Mouse (Mus musculus) ES-E14 (cell line): ENCODE measurements around the gene Higd1a. TPM values are rescaled to one million over a fixed set of nuclear protein-coding genes. Genes with fewer than 3 reads are reported as not detected.

ENCODE experiments used
- DNase-seq: peaks from one replicate; pipeline ENCODE4 v3.0.0-alpha.2; 2013; ENCODE audit warnings: low read depth, low spot score
- H3K27ac ChIP-seq: 2 replicates; pipeline ENCODE4 v1.5.1; 2012; ENCODE audit warnings: low read depth, mild to moderate bottlenecking, low read length, moderate library complexity, mixed read lengths; ENCODE audit not compliant: poor library complexity, insufficient read depth, severe bottlenecking
- H3K36me3 ChIP-seq: 2 replicates; pipeline ENCODE4 v1.6.1; 2012; ENCODE audit warnings: mild to moderate bottlenecking, low read length, moderate library complexity, mixed read lengths; ENCODE audit not compliant: control insufficient read depth, poor library complexity, insufficient read depth, severe bottlenecking
- H3K4me1 ChIP-seq, 2 experiments: fragments of 150-350 bp in 1 of 2; sonication (generic) in 1 of 2; 2 replicates each; pipeline ENCODE4 v1.6.1; 2012; ENCODE audit warnings: low read length in 2 of 2, mild to moderate bottlenecking in 1 of 2, mixed read lengths in 1 of 2; ENCODE audit not compliant: control insufficient read depth in 2 of 2, insufficient read depth in 2 of 2, poor library complexity in 1 of 2
- H3K4me3 ChIP-seq, 2 experiments: fragments of 150-350 bp in 1 of 2; sonication (generic) in 1 of 2; 2 replicates each; pipeline ENCODE4 v1.5.1; 2012; ENCODE audit warnings: low read length in 2 of 2, low read depth in 1 of 2, mild to moderate bottlenecking in 1 of 2, mixed read lengths in 1 of 2; ENCODE audit not compliant: insufficient read depth in 1 of 2, poor library complexity in 1 of 2, severe bottlenecking in 1 of 2
- H3K9ac ChIP-seq: 2 replicates; pipeline ENCODE4 v1.6.1; 2012; ENCODE audit warnings: low read depth, mild to moderate bottlenecking, low read length, mixed read lengths; ENCODE audit not compliant: poor library complexity, insufficient read depth, severe bottlenecking
- H3K9me3 ChIP-seq: fragments of 150-350 bp; sonication (generic); 2 replicates; pipeline ENCODE4 v1.6.1; 2012; ENCODE audit warnings: low read depth, mild to moderate bottlenecking, low read length; ENCODE audit not compliant: control insufficient read depth, insufficient read depth
- CHD2 ChIP-seq: IDR thresholded peaks from 2 replicates; pipeline ENCODE4 v1.6.1; 2014; ENCODE audit warnings: mild to moderate bottlenecking, low read depth, low read length, inconsistent platforms
- HCFC1 ChIP-seq: IDR thresholded peaks from 2 replicates; pipeline ENCODE4 v1.6.1; 2012; ENCODE audit warnings: low read length, inconsistent platforms, borderline replicate concordance; ENCODE audit not compliant: insufficient read depth
- MAFK ChIP-seq: IDR thresholded peaks from 2 replicates; pipeline ENCODE4 v1.6.1; 2014; ENCODE audit warnings: mild to moderate bottlenecking, low read depth, low read length, inconsistent platforms; ENCODE audit not compliant: insufficient read depth
- ZC3H11A ChIP-seq: IDR thresholded peaks from 2 replicates; pipeline ENCODE4 v1.6.1; 2012; ENCODE audit warnings: low read depth, mild to moderate bottlenecking, inconsistent platforms, low read length, borderline replicate concordance
- ZNF384 ChIP-seq: IDR thresholded peaks from 2 replicates; pipeline ENCODE4 v1.6.1; 2012; ENCODE audit warnings: low read depth, low read length, inconsistent platforms
- in situ Hi-C, 2 experiments: fragments of 600-800 bp; cut with MboI; formaldehyde crosslinking; loops; one replicate each; pipeline ENCODE4 v1.15.1; 2025; ENCODE audit warnings: low sequenced_read_pairs in 2 of 2, inconsistent platforms in 1 of 2; ENCODE audit not compliant: unreplicated experiment in 2 of 2
- total RNA-seq: library from RNA; depleted of rRNA; stranded (reverse); fragments of 300-350 nt; gene quantifications from 2 replicates; pipeline ENCODE4 v1.2.3, GENCODE M21; 2012; rRNA removed

Gene Higd1a
- total RNA-seq, 1 experiment, result 81.2 TPM

- TF ChIP-seq HCFC1 (no peak), CHD2 (no peak)
- H3K9ac ChIP-seq, result no peak overlapping the region
- in situ Hi-C loops, result no loop called here
Observed at GRCm38 (mm10) chr9:121802747-121803146, 55.4 kb downstream of the Higd1a start.

GRCm38 (mm10) chr9:121798887-121799520 is 59.2 kb downstream of the Higd1a start:
- H3K9me3 ChIP-seq, result no peaks in the 10 kb centered on the region
- H3K27ac ChIP-seq, result no peak overlapping the region
- no peaks in the 10 kb centered on the region for H3K36me3 ChIP-seq
- no peak overlapping the region for H3K9ac ChIP-seq
- in situ Hi-C loops, result no loop called here
- no peak for DNase-seq
- no peak overlapping the region for H3K4me3 ChIP-seq
- TF ChIP-seq CHD2, result no peak
- no peak for TF ChIP-seq HCFC1
- no peak for TF ChIP-seq MAFK
- TF ChIP-seq ZC3H11A, result no peak
- no peak for TF ChIP-seq ZNF384
- H3K4me1 ChIP-seq, result peaks cover 0 to 7% of the 10 kb centered on the region in 2 experiments; a peak in 1 of 4 replicates

More at GRCm38 (mm10) chr9:121802747-121803146, 55.4 kb downstream of the Higd1a start:
- DNase-seq, result no peak
- H3K36me3 ChIP-seq, result no peaks in the 10 kb centered on the region
- H3K4me1 ChIP-seq, result peaks cover 0 to 7% of the 10 kb centered on the region in 2 experiments; a peak in 1 of 4 replicates
- H3K4me3 ChIP-seq, result no peak overlapping the region
- no peak overlapping the region for H3K27ac ChIP-seq
- no peaks in the 10 kb centered on the region for H3K9me3 ChIP-seq

Other genes starting within 250 kb of the Higd1a start
- 0.58 TPM in 2 replicates for gene Lyzl4, start 216.3 kb downstream of the Higd1a start, total RNA-seq
- gene Vipr1, start 215.6 kb downstream of the Higd1a start, total RNA-seq, result 0.31 and 0.90 TPM in 2 replicates
- gene Sec22c, start 152.9 kb downstream of the Higd1a start, total RNA-seq, result 8.4 and 11.2 TPM in 2 replicates
- 22.3 and 40.8 TPM in 2 replicates for gene Ss18l2, start 148.0 kb downstream of the Higd1a start, total RNA-seq
- 57.8 and 69.6 TPM in 2 replicates for gene Nktr, start 139.2 kb downstream of the Higd1a start, total RNA-seq
- gene Zfp651, start 99.0 kb downstream of the Higd1a start, total RNA-seq, result 6.7 and 8.0 TPM in 2 replicates
- 0.21 and 0.62 TPM in 2 replicates for gene Klhl40, start 80.8 kb downstream of the Higd1a start, total RNA-seq
- 0.09 TPM in 1 of 2 replicates, not detected in the other for gene Hhatl, start 65.9 kb downstream of the Higd1a start, total RNA-seq
- 0.58 and 1.5 TPM in 2 replicates for gene Ccdc13, start 18.9 kb downstream of the Higd1a start, total RNA-seq
- 0.22 and 0.26 TPM in 2 replicates for gene Ackr2, start 40.0 kb upstream of the Higd1a start, total RNA-seq
- gene Cyp8b1, start 57.9 kb upstream of the Higd1a start, total RNA-seq, result not detected in 2 replicates
- 0.32 and 0.36 TPM in 2 replicates for gene Fam198a, start 92.6 kb upstream of the Higd1a start, total RNA-seq
- gene Pomgnt2, start 138.7 kb upstream of the Higd1a start, total RNA-seq, result 12.9 and 21.6 TPM in 2 replicates